Mouse (Mus musculus) embryonic fibroblast, embryonic 13.5 days (primary cell): ENCODE results near the gene Elmod2.

Source experiments
- CTCF ChIP-seq: IDR thresholded peaks from 2 replicates; pipeline ENCODE4 v1.5.1; 2011; ENCODE audit warnings: mild to moderate bottlenecking, control low read depth, low read length, moderate library complexity, borderline replicate concordance; ENCODE audit not compliant: insufficient read depth
- POLR2A ChIP-seq: IDR thresholded peaks from 2 replicates; pipeline ENCODE4 v1.6.1; 2011; ENCODE audit warnings: low read depth, mild to moderate bottlenecking, control low read depth, low read length, moderate library complexity

DNA sequence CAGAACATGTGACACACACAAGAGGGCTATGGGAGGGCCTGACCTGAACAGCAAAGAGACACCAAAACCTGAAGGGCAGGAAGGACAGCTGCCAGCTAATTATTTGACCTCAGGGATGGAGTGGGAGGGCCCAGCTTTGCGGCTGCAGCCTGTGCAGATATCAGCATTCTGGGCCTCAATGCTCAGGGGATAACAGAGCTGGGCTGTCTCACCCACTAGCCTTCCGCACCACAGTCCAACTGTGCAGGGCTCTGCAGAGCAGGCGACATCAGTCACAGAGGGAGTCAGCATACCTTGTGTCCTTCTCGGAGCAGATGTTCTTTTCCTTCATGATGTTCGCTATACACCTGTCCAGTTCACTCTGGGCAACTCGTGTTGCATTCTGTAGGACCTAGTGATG is 9.9 kb downstream of the Elmod2 start:
- TF ChIP-seq CTCF = no peak
- no peak for TF ChIP-seq POLR2A
